Mouse (Mus musculus): Measurements from ENCODE around the gene Popdc3.

- no peak for TF ChIP-seq CTCF (IDR thresholded peaks at IDR 0.05)
- TF ChIP-seq POLR2A (IDR thresholded peaks at IDR 0.05; ENCODE audit: insufficient read depth, low read depth, low read length), result no peak
Observed at GRCm38 (mm10) chr10:45174345-45174744, 3.6 kb upstream of the Popdc3 start.

Data from heart, adult 2 months (tissue).